Mouse (Mus musculus): ENCODE measurements around the gene Tcte1.

DNA sequence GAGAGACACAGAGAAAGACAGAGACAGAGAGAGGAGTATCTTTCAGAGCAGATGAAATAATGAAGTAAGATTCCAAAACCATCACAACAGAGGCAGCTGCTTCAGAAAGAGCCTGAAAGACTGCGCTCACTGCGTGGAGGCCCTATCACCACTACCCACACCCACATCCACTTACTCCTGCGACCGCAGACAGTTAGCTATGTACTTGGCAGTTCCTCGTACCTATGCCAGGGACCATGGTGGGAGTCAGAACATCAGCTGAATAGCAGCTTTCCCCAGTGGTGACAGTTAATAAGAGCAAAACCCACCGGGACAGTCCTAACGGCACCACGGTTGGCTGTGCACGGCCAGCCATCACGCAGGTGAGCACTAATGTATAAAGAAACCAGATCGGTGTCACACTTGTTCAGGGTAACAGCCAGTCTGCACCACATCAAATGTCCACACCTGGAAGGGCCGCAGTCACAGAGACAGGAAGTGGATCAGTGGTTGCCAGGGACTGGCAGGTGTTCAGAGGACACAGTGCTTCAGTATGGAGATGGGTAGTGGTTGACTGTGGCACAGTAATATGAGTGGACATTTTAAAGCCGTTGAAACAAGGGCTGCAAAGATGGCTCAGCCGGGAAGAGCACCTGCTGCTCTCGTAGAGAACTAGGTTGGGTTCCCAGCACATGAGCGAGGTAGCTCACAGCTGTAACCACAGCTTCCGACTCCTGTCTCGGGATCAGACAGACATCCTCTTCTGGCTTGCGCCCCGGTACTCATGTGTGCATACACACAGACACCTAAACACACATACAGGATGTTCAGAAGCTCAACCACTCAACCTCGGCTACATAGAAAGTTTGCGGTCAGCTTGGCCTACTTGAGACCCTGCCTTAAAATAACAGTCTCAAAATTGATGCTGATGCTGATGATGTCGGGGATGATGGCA is 34.6 kb upstream of the Tcte1 start:
- no peak for TF ChIP-seq POLR2A (IDR thresholded peaks at IDR 0.05; ENCODE audit: borderline replicate concordance, control insufficient read depth, low read depth, low read length)
- TF ChIP-seq CTCF (IDR thresholded peaks at IDR 0.05; ENCODE audit: control insufficient read depth, insufficient read depth, low read length), result no peak

All from bone marrow, adult 2 months (tissue).